Mouse (Mus musculus) CH12.LX (cell line): Measurements from ENCODE around the gene Unk.

ENCODE experiments used
- E2F4 ChIP-seq: IDR thresholded peaks from 2 replicates; pipeline ENCODE4 v1.6.1; 2011; ENCODE audit warnings: low read depth, low read length, improper control_type of control experiment; ENCODE audit not compliant: insufficient replicate concordance
- POLR2A ChIP-seq: IDR thresholded peaks from 2 replicates; pipeline ENCODE4 v1.6.1; 2011; ENCODE audit warnings: low read depth, mild to moderate bottlenecking, improper control_type of control experiment, low read length
- SIN3A ChIP-seq: IDR thresholded peaks from 2 replicates; pipeline ENCODE4 v1.6.1; 2012; ENCODE audit warnings: low read length, improper control_type of control experiment, inconsistent platforms
- TBP ChIP-seq: conservative IDR thresholded peaks from 2 replicates; pipeline ENCODE4 v1.6.1; 2011; ENCODE audit warnings: low read depth, low read length, improper control_type of control experiment

DNA sequence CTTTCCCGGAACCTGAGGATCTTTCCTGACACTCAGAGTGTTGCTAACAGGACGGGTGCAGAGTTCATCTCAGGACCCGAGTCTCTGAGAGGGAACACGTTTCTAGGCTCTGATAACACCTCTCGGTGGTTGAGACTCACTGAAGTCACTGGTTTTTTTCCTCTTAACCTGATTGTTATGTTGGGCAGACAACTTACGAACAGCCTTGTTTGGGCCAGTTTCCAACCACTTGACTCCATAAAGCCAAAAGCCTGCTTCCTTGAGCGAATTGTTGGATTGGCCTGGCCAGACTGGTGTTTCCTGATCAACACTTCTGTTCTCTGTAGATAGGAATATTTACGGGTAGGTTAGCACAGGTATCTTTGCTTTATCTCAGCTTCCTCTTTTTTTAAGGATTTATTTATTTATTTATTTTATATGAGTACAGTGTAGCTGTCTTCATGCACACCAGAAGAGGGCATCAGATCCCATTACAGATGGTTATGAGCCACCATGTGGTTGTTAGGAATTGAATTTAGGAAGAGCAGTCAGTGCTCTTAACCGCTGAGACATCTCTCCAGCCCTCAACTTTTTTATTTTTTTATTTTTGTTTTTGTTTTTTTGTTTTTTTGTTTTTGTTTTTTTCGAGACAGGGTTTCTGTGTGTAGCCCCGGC, 58.7 kb downstream of the Unk start:
- TF ChIP-seq POLR2A, result no peak
- no peak for TF ChIP-seq TBP
- TF ChIP-seq E2F4, result no peak
- TF ChIP-seq SIN3A, result no peak
